Mouse (Mus musculus): ENCODE data around the gene Gm3739. TPM values are rescaled to one million over a fixed set of nuclear protein-coding genes. Genes with fewer than 3 reads are reported as not detected.

Gm3739 gene
- polyA plus RNA-seq (2012): 0.05 TPM in 1 of 2 replicates, not detected in the other

DNA sequence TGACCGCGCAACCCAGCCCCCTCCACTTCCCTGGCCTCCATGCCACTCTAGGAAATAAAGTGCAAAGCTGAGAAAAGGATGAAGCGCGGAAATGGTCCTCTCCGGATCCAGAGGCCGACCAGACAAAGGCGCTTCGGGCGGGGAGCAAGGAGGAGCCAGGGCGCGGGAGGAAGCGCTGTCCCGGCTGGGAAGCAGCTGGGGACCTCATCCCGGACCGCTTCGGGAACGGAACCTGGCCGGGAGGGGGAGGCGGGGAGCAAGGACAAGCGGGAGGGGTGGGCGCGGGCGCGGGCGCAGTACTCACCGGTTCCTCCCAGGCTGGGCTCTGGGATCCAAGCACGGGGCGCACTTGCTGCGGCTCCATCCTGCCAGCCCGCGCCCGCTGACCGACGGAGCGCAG lies at the start of gene Gm3739:
TSS of gene Gm3739 (minus strand) at position 389 of the 400 bp plus-strand sequence.

DNA sequence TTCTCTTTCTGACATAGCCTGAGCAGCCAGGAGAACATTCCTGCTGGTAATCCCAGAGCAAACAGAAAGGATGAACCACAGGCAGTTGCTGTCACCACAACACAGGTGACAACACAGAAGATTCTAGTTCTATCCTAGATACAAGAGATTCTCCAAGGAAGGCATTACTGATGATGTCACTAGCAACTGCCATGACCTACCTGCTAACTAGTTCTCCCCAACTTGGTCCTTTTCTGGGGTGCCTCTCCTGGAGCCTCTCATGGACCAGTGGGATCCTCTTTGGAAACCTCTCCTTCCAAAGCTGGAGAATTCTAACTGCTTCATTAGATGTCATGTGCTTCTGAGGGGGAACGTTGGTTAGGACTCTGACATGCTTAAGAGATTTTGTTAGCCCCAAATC lies 17.4 kb upstream of the Gm3739 start, which contains the start of gene Gm5797:
TSS of gene Gm5797 (minus strand) at position 101 of the 400 bp plus-strand sequence.

DNA sequence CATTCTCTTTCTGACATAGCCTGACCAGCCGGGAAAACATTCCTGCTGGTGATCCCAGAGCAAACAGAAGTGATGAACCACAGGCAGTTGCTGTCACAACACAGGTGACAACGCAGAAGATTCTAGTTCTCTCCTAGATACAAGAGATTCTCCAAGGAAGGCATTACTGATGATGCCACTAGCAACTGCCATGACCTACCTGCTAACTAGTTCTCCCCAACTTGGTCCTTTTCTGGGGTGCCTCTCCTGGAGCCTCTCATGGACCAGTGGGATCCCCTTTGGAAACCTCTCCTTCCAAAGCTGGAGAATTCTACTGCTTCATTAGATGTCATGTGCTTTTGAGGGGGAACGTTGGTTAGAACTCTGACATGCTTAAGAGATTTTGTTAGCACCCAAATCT lies 50.2 kb downstream of the Gm3739 start, which contains the start of gene Gm3727:
TSS of gene Gm3727 (minus strand) at position 101 of the 400 bp plus-strand sequence.

Other genes starting within 250 kb of the Gm3739 start
- gene Gm3696, start 214.4 kb downstream of the Gm3739 start, polyA plus RNA-seq (2012): not detected in 2 replicates
- not detected in 2 replicates for gene Gm6676, start 189.6 kb downstream of the Gm3739 start, polyA plus RNA-seq (2012)
- gene Gm3512, start 140.5 kb downstream of the Gm3739 start, polyA plus RNA-seq (2012): 0.14 TPM in 1 of 2 replicates, not detected in the other
- not detected in 2 replicates for gene Gm16434, start 120.5 kb downstream of the Gm3739 start, polyA plus RNA-seq (2012)
- gene Gm3727, start 50.3 kb downstream of the Gm3739 start, polyA plus RNA-seq (2012): not detected in 2 replicates
- not detected in 2 replicates for gene Gm5797, start 17.3 kb upstream of the Gm3739 start, polyA plus RNA-seq (2012)
- not detected in 2 replicates for gene Gm8374, start 50.1 kb upstream of the Gm3739 start, polyA plus RNA-seq (2012)
- 0.27 TPM in 1 of 2 replicates, not detected in the other for gene Gm3755, start 135.9 kb upstream of the Gm3739 start, polyA plus RNA-seq (2012)
- not detected in 2 replicates for gene Gm3752, start 168.7 kb upstream of the Gm3739 start, polyA plus RNA-seq (2012)